Mouse (Mus musculus): ENCODE results near the gene Wwc1. TPM values are rescaled to one million over a fixed set of nuclear protein-coding genes. Genes with fewer than 3 reads are reported as not detected.

The Wwc1 gene
- total and polyA plus RNA-seq, 3 experiments = 0.89 to 8.7 (median 2.0) TPM

GRCm38 (mm10) chr11:35947944-35948343 lies 32.4 kb downstream of the Wwc1 start:
- peaks cover 0 to 12% of the 10 kb centered on the region in 2 experiments; a peak in 2 of 4 replicates for H3K4me1 ChIP-seq (ENCODE audit: control insufficient read depth in 1 of 2, insufficient read depth in 2 of 2)
- no peaks in the 10 kb centered on the region for H3K36me3 ChIP-seq (replicated peaks in 1 of 2; ENCODE audit: control insufficient read depth in 1 of 2, insufficient read depth in 1 of 2, low read length in 1 of 2)
- H3K4me3 ChIP-seq (replicated peaks in 1 of 3; ENCODE audit: low read depth in 2 of 3, low read length in 2 of 3, poor library complexity in 1 of 3) = no peak overlapping the region
- no peaks in the 10 kb centered on the region for H3K9me3 ChIP-seq (replicated peaks; ENCODE audit: low read length)
- H3K4me2 ChIP-seq (ENCODE audit: insufficient read depth, low read depth, poor library complexity, severe bottlenecking) = no peak overlapping the region
- in situ Hi-C loops (cut with MboI; ENCODE audit: low pct_ligation_motif_present, low pct_unique_long_range_greater_than_20kb, low sequenced_read_pairs) = no loop called here
- H3K79me2 ChIP-seq (replicated peaks; ENCODE audit: control insufficient read depth, extremely low read depth, insufficient read depth, poor library complexity, severe bottlenecking) = no peaks in the 10 kb centered on the region
- H3K27me3 ChIP-seq (replicated peaks) = no peaks in the 10 kb centered on the region
- TF ChIP-seq SMC3 (IDR thresholded peaks at IDR 0.05; ENCODE audit: low read depth, low read length) = no peak
- no peak for TF ChIP-seq JUND (conservative IDR thresholded peaks at IDR 0.05; ENCODE audit: low read depth, low read length)
- no peak for TF ChIP-seq RCOR1 (conservative IDR thresholded peaks at IDR 0.05; ENCODE audit: low read depth, low read length)
- TF ChIP-seq ZC3H11A (IDR thresholded peaks at IDR 0.05; ENCODE audit: low read depth, low read length) = no peak
- TF ChIP-seq ETS1 (conservative IDR thresholded peaks at IDR 0.05; ENCODE audit: low read depth, low read length) = no peak
- DNase-seq (ENCODE audit: extremely low read depth) = no peak
- no peak overlapping the region for H3K27ac ChIP-seq (ENCODE audit: insufficient read depth, low read depth)
- dilution Hi-C loops (cut with MboI; ENCODE audit: extremely low pct_ligation_motif_present, extremely low pct_unique_long_range_greater_than_20kb, low sequenced_read_pairs) = no loop called here
- no peak overlapping the region for H3K9ac ChIP-seq (ENCODE audit: insufficient read depth, low read depth)

- H3K79me2 ChIP-seq (replicated peaks; ENCODE audit: control insufficient read depth, extremely low read depth, insufficient read depth, poor library complexity, severe bottlenecking) = no peaks in the 10 kb centered on the region
- TF ChIP-seq BHLHE40 (IDR thresholded peaks at IDR 0.05; ENCODE audit: low read depth, low read length) (no peak), KAT2A (IDR thresholded peaks at IDR 0.05; ENCODE audit: insufficient replicate concordance, low read length) (no peak), ZMIZ1 (IDR thresholded peaks at IDR 0.05; ENCODE audit: low read depth, low read length) (no peak), USF2 (conservative IDR thresholded peaks at IDR 0.05; ENCODE audit: low read depth, low read length) (no peak), CTCF (conservative IDR thresholded peaks at IDR 0.05 in 1 of 2, IDR thresholded peaks at IDR 0.05 in 1 of 2; ENCODE audit: low read depth in 2 of 2, low read length in 2 of 2) (no peak), GABPA (IDR thresholded peaks at IDR 0.05; ENCODE audit: insufficient replicate concordance, low read depth, low read length) (no peak), HCFC1 (IDR thresholded peaks at IDR 0.05; ENCODE audit: low read depth, low read length) (no peak), EP300 (IDR thresholded peaks at IDR 0.05; ENCODE audit: low read length) (no peak), POLR2AphosphoS2 (IDR thresholded peaks at IDR 0.05; ENCODE audit: low read depth, low read length) (no peak), E2F4 (IDR thresholded peaks at IDR 0.05; ENCODE audit: insufficient replicate concordance, low read depth, low read length) (no peak), UBTF (IDR thresholded peaks at IDR 0.05; ENCODE audit: low read depth, low read length) (no peak), ZNF384 (IDR thresholded peaks at IDR 0.05; ENCODE audit: low read depth, low read length) (no peak)
- no peak overlapping the region for H3K9ac ChIP-seq (ENCODE audit: insufficient read depth, low read depth)
- H3K4me1 ChIP-seq (ENCODE audit: control insufficient read depth in 1 of 2, insufficient read depth in 2 of 2) = peaks cover 0 to 39% of the 10 kb centered on the region in 2 experiments; a peak in 2 of 4 replicates
- H3K36me3 ChIP-seq (replicated peaks in 1 of 2; ENCODE audit: control insufficient read depth in 1 of 2, insufficient read depth in 1 of 2, low read length in 1 of 2) = no peaks in the 10 kb centered on the region
- H3K27ac ChIP-seq (ENCODE audit: insufficient read depth, low read depth) = no peak overlapping the region
- H3K27me3 ChIP-seq (replicated peaks) = no peaks in the 10 kb centered on the region
- DNase-seq (ENCODE audit: extremely low read depth) = no peak
- no peak overlapping the region for H3K4me2 ChIP-seq (ENCODE audit: insufficient read depth, low read depth, poor library complexity, severe bottlenecking)
- in situ Hi-C loops (cut with MboI; ENCODE audit: low pct_ligation_motif_present, low pct_unique_long_range_greater_than_20kb, low sequenced_read_pairs) (no loop called here), dilution Hi-C loops (cut with MboI; ENCODE audit: extremely low pct_ligation_motif_present, extremely low pct_unique_long_range_greater_than_20kb, low sequenced_read_pairs) (no loop called here)
- no peak overlapping the region for H3K4me3 ChIP-seq (replicated peaks in 1 of 3; ENCODE audit: low read depth in 2 of 3, low read length in 2 of 3, poor library complexity in 1 of 3)
- H3K9me3 ChIP-seq (replicated peaks; ENCODE audit: low read length) = no peaks in the 10 kb centered on the region
Observed at GRCm38 (mm10) chr11:35945187-35945586, 35.1 kb downstream of the Wwc1 start.
